In the genomic region with DNA sequence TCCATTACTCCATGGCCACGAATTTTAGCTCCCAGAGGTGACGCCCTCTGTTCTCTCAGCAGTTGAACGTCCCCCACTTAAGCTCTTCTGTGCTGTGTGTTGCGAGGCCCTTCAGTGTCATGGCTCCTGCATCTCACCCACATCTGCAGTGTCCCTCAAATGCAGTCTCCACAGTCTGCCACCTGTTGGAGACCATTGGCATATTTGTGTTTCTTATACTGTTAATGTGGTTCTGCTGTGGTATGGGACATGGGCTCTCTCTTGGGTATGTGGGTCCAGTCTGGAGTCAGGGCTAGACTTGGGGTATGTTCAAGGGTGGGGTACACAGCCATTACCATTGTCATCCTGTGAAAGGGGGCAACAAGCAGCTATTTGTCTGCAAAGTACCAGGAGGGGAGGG, we compare ENCODE assay signal across 8 mouse cellular contexts. TPM values are rescaled to one million over a fixed set of nuclear protein-coding genes. Genes with fewer than 3 reads are reported as not detected.
A peak's percentile ranks its signal among the peaks of the same experiment; 100 is the strongest.
DNase-seq lines count a peak whose midpoint lies in the region; ATAC-seq and TF ChIP-seq lines count a peak whose summit lies in the region.

No protein-coding gene starts in this region.

- no peaks in the 10 kb centered on the region for H3K27me3 ChIP-seq in heart, embryonic 13.5 days (replicated peaks)
- no peaks in the 10 kb centered on the region for H3K27me3 ChIP-seq in forebrain, embryonic 15.5 days
- no peaks in the 10 kb centered on the region for H3K27me3 ChIP-seq in liver, postnatal 0 days (ENCODE audit: insufficient read depth, low read length)

- peak overlapping the region; percentile 99 for H3K4me3 ChIP-seq in heart, embryonic 13.5 days
- H3K4me3 ChIP-seq in forebrain, embryonic 15.5 days: peak overlapping the region; percentile 86; the same call in 1 of the 2 replicates
- peak overlapping the region; percentile 77 for H3K4me3 ChIP-seq in liver, postnatal 0 days (ENCODE audit: low read depth, low read length)

- TF ChIP-seq CTCF in liver, postnatal 0 days (IDR thresholded peaks at IDR 0.05; ENCODE audit: low read depth): peak; percentile 59

- no peak for ATAC-seq in heart, embryonic 13.5 days (ENCODE audit: extremely low read depth, insufficient number of reproducible peaks, low FRiP score, low TSS enrichment)
- no peak for ATAC-seq in forebrain, embryonic 15.5 days (replicated peaks)
- ATAC-seq in liver, postnatal 0 days: no peak

- no peak for DNase-seq in heart, postnatal 4 days
- peak; percentile 55 for DNase-seq in ES-CJ7 (ENCODE audit: low read depth, low spot score)
- DNase-seq in liver, postnatal 0 days: no peak
- DNase-seq in gastrocnemius, adult 8-10 months (ENCODE audit: low spot score in 2 of 2): no peak
- no peak for DNase-seq in right cerebral cortex, postnatal 14 days
- DNase-seq in thymus, postnatal 10 days (ENCODE audit: low spot score in 2 of 2): no peak

- H3K9ac ChIP-seq in heart, embryonic 13.5 days: peak overlapping the region; percentile 98; the same call in 1 of the 2 replicates
- H3K9ac ChIP-seq in forebrain, embryonic 15.5 days (replicated peaks): no peak overlapping the region
- H3K9ac ChIP-seq in liver, postnatal 0 days (replicated peaks): peak overlapping the region; percentile 84; the same call in 1 of the 2 replicates

- H3K4me2 ChIP-seq in heart, embryonic 13.5 days: peak overlapping the region; percentile 100
- H3K4me2 ChIP-seq in forebrain, embryonic 15.5 days (replicated peaks): peak overlapping the region; percentile 97
- H3K4me2 ChIP-seq in liver, postnatal 0 days (ENCODE audit: low read depth, low read length): peak overlapping the region; percentile 83

- 70% methylated on average over 4 of the region's 4 CpGs for WGBS in heart, embryonic 13.5 days
- WGBS in forebrain, embryonic 15.5 days: 82% methylated on average over 4 of the region's 4 CpGs
- WGBS in liver, postnatal 0 days (ENCODE audit: insufficient replicate concordance): 52% methylated on average over 4 of the region's 4 CpGs

- peaks cover 54% of the 10 kb centered on the region for H3K36me3 ChIP-seq in heart, embryonic 13.5 days
- H3K36me3 ChIP-seq in forebrain, embryonic 15.5 days: peaks cover 38% of the 10 kb centered on the region
- peaks cover 39% of the 10 kb centered on the region for H3K36me3 ChIP-seq in liver, postnatal 0 days (replicated peaks; ENCODE audit: insufficient read depth, low read length)

- TF ChIP-seq EP300 in liver, postnatal 0 days (IDR thresholded peaks at IDR 0.05; ENCODE audit: low read depth): no peak

- H3K27ac ChIP-seq in heart, embryonic 13.5 days (replicated peaks): no peak overlapping the region
- no peak overlapping the region for H3K27ac ChIP-seq in forebrain, embryonic 15.5 days (replicated peaks)
- H3K27ac ChIP-seq in liver, postnatal 0 days (ENCODE audit: low read depth): no peak overlapping the region

- no peaks in the 10 kb centered on the region for H3K9me3 ChIP-seq in heart, embryonic 13.5 days
- H3K9me3 ChIP-seq in forebrain, embryonic 15.5 days: no peaks in the 10 kb centered on the region
- no peaks in the 10 kb centered on the region for H3K9me3 ChIP-seq in liver, postnatal 0 days (ENCODE audit: low read length)

- peaks cover 27% of the 10 kb centered on the region for H3K4me1 ChIP-seq in heart, embryonic 13.5 days
- H3K4me1 ChIP-seq in forebrain, embryonic 15.5 days: peaks cover 24% of the 10 kb centered on the region
- H3K4me1 ChIP-seq in liver, postnatal 0 days (ENCODE audit: insufficient read depth): peaks cover 22% of the 10 kb centered on the region

RNA-seq across cellular contexts. Expression of a gene that starts 1.9 kb away (rescaled TPM):
- polyA plus RNA-seq in heart, embryonic 13.5 days (2015; fragmentation: Nextera tagmentation; extraction: Ambion mirVana): 150 and 155 TPM in 2 replicates
- 100 to 1,000 TPM; 103 to 104 TPM for total RNA-seq in heart, postnatal 4 days (2021)
- polyA plus RNA-seq in forebrain, embryonic 15.5 days (2015; fragmentation: Nextera tagmentation; extraction: Ambion mirVana): 201 and 206 TPM in 2 replicates
- 91.9 and 98.0 TPM in 2 replicates for polyA plus RNA-seq in liver, postnatal 0 days (2015; fragmentation: Nextera tagmentation; extraction: Ambion mirVana)
- total RNA-seq in gastrocnemius, adult 8-10 months (2022): 100 to 1,000 TPM; 124 to 131 (median 129) TPM

RNA-seq across cellular contexts. Expression of a gene that starts 52.5 kb away (rescaled TPM):
- 21.6 and 22.5 TPM in 2 replicates for polyA plus RNA-seq in heart, embryonic 13.5 days (2015; fragmentation: Nextera tagmentation; extraction: Ambion mirVana)
- 10 to 100 TPM; 47.8 to 49.6 TPM for total RNA-seq in heart, postnatal 4 days (2021)
- polyA plus RNA-seq in forebrain, embryonic 15.5 days (2015; fragmentation: Nextera tagmentation; extraction: Ambion mirVana): 3.0 and 3.1 TPM in 2 replicates
- 2.1 and 2.2 TPM in 2 replicates for polyA plus RNA-seq in liver, postnatal 0 days (2015; fragmentation: Nextera tagmentation; extraction: Ambion mirVana)
- 10 to 100 TPM; 10.8 to 16.5 (median 13.8) TPM for total RNA-seq in gastrocnemius, adult 8-10 months (2022)

RNA-seq across cellular contexts. Expression of a gene that starts 54.1 kb away (rescaled TPM):
- 34.1 and 37.8 TPM in 2 replicates for polyA plus RNA-seq in heart, embryonic 13.5 days (2015; fragmentation: Nextera tagmentation; extraction: Ambion mirVana)
- 10 to 100 TPM; 28.5 to 28.6 TPM for total RNA-seq in heart, postnatal 4 days (2021)
- polyA plus RNA-seq in forebrain, embryonic 15.5 days (2015; fragmentation: Nextera tagmentation; extraction: Ambion mirVana): 66.3 and 67.3 TPM in 2 replicates
- 9.6 and 10.5 TPM in 2 replicates for polyA plus RNA-seq in liver, postnatal 0 days (2015; fragmentation: Nextera tagmentation; extraction: Ambion mirVana)
- 10 to 100 TPM; 16.6 to 19.2 (median 18.1) TPM for total RNA-seq in gastrocnemius, adult 8-10 months (2022)
